Mouse (Mus musculus): ENCODE measurements around the gene Kcnh3. TPM values are rescaled to one million over a fixed set of nuclear protein-coding genes. Genes with fewer than 3 reads are reported as not detected.

Kcnh3 gene
- polyA plus RNA-seq (2012; rRNA removed): 0.38 and 0.42 TPM in 2 replicates

GRCm38 (mm10) chr15:99224208-99224911 lies at the start of gene Kcnh3:
Gene Kcnh3 (plus strand): TSS chr15:99224861.
- no peak within 1 kb of the TSS for H3K27ac ChIP-seq (ENCODE audit: insufficient read depth, low read depth, low read length)
- peaks cover 7% of the 10 kb centered on the region for H3K27me3 ChIP-seq (replicated peaks; ENCODE audit: control insufficient read depth, insufficient read depth, low read length)
- no peaks in the 10 kb centered on the region for H3K36me3 ChIP-seq (ENCODE audit: control insufficient read depth, insufficient read depth, low read length)
- TF ChIP-seq POLR2A (IDR thresholded peaks at IDR 0.05; ENCODE audit: low read depth, low read length) (no peak), CTCF (conservative IDR thresholded peaks at IDR 0.05; ENCODE audit: insufficient read depth, insufficient read length, low read depth, low read length) (no peak)
- H3K4me3 ChIP-seq (ENCODE audit: insufficient read depth, low read depth, low read length): peak within 1 kb of the TSS; percentile 33
- peak; percentile 55 for DNase-seq
- under 1% methylated on average over 65 of the region's 66 CpGs for WGBS
- no peaks in the 10 kb centered on the region for H3K4me1 ChIP-seq (ENCODE audit: control insufficient read depth, insufficient read depth, low read length)

- Histone ChIP-seq H3K4me1 (ENCODE audit: control insufficient read depth, insufficient read depth, low read length) (no peaks in the 10 kb centered on the region), H3K27ac (ENCODE audit: insufficient read depth, low read depth, low read length) (no peak overlapping the region), H3K36me3 (ENCODE audit: control insufficient read depth, insufficient read depth, low read length) (no peaks in the 10 kb centered on the region), H3K27me3 (replicated peaks; ENCODE audit: control insufficient read depth, insufficient read depth, low read length) (no peaks in the 10 kb centered on the region), H3K4me3 (ENCODE audit: insufficient read depth, low read depth, low read length) (no peak overlapping the region)
- DNase-seq: no peak
- WGBS: 100% methylated on average over 1 of the region's 2 CpGs
- TF ChIP-seq POLR2A (IDR thresholded peaks at IDR 0.05; ENCODE audit: low read depth, low read length) (no peak), CTCF (conservative IDR thresholded peaks at IDR 0.05; ENCODE audit: insufficient read depth, insufficient read length, low read depth, low read length) (no peak)
Measured at GRCm38 (mm10) chr15:99179639-99180038, 45.0 kb upstream of the Kcnh3 start.

GRCm38 (mm10) chr15:99184217-99184914 lies 40.3 kb upstream of the Kcnh3 start:
- Histone ChIP-seq H3K36me3 (ENCODE audit: control insufficient read depth, insufficient read depth, low read length) (no peaks in the 10 kb centered on the region), H3K27ac (ENCODE audit: insufficient read depth, low read depth, low read length) (no peak overlapping the region), H3K4me1 (ENCODE audit: control insufficient read depth, insufficient read depth, low read length) (no peaks in the 10 kb centered on the region), H3K27me3 (replicated peaks; ENCODE audit: control insufficient read depth, insufficient read depth, low read length) (no peaks in the 10 kb centered on the region), H3K4me3 (ENCODE audit: insufficient read depth, low read depth, low read length) (no peak overlapping the region)
- TF ChIP-seq CTCF (conservative IDR thresholded peaks at IDR 0.05; ENCODE audit: insufficient read depth, insufficient read length, low read depth, low read length) (no peak), POLR2A (IDR thresholded peaks at IDR 0.05; ENCODE audit: low read depth, low read length) (no peak)
- WGBS: 83% methylated on average over 9 of the region's 9 CpGs
- no peak for DNase-seq

- TF ChIP-seq POLR2A (IDR thresholded peaks at IDR 0.05; ENCODE audit: low read depth, low read length) (no peak), CTCF (conservative IDR thresholded peaks at IDR 0.05; ENCODE audit: insufficient read depth, insufficient read length, low read depth, low read length) (no peak)
- WGBS: 88% methylated on average over 10 of the region's 10 CpGs
- H3K36me3 ChIP-seq (ENCODE audit: control insufficient read depth, insufficient read depth, low read length): no peaks in the 10 kb centered on the region
Measured at GRCm38 (mm10) chr15:99194358-99194757, 30.3 kb upstream of the Kcnh3 start.

GRCm38 (mm10) chr15:99195043-99195442 lies 29.6 kb upstream of the Kcnh3 start:
- Histone ChIP-seq H3K4me3 (ENCODE audit: insufficient read depth, low read depth, low read length) (no peak overlapping the region), H3K4me1 (ENCODE audit: control insufficient read depth, insufficient read depth, low read length) (no peaks in the 10 kb centered on the region), H3K27me3 (replicated peaks; ENCODE audit: control insufficient read depth, insufficient read depth, low read length) (no peaks in the 10 kb centered on the region), H3K36me3 (ENCODE audit: control insufficient read depth, insufficient read depth, low read length) (no peaks in the 10 kb centered on the region), H3K27ac (ENCODE audit: insufficient read depth, low read depth, low read length) (no peak overlapping the region)
- no peak for TF ChIP-seq POLR2A (IDR thresholded peaks at IDR 0.05; ENCODE audit: low read depth, low read length)
- no peak for TF ChIP-seq CTCF (conservative IDR thresholded peaks at IDR 0.05; ENCODE audit: insufficient read depth, insufficient read length, low read depth, low read length)
- DNase-seq: no peak
- 70% methylated on average over 6 of the region's 6 CpGs for WGBS

More at GRCm38 (mm10) chr15:99194358-99194757, 30.3 kb upstream of the Kcnh3 start:
- Histone ChIP-seq H3K27ac (ENCODE audit: insufficient read depth, low read depth, low read length) (no peak overlapping the region), H3K4me3 (ENCODE audit: insufficient read depth, low read depth, low read length) (no peak overlapping the region), H3K27me3 (replicated peaks; ENCODE audit: control insufficient read depth, insufficient read depth, low read length) (no peaks in the 10 kb centered on the region), H3K4me1 (ENCODE audit: control insufficient read depth, insufficient read depth, low read length) (no peaks in the 10 kb centered on the region)
- no peak for DNase-seq

GRCm38 (mm10) chr15:99198761-99199160 lies 25.9 kb upstream of the Kcnh3 start:
- Histone ChIP-seq H3K27me3 (replicated peaks; ENCODE audit: control insufficient read depth, insufficient read depth, low read length) (no peaks in the 10 kb centered on the region), H3K4me3 (ENCODE audit: insufficient read depth, low read depth, low read length) (no peak overlapping the region), H3K4me1 (ENCODE audit: control insufficient read depth, insufficient read depth, low read length) (no peaks in the 10 kb centered on the region), H3K36me3 (ENCODE audit: control insufficient read depth, insufficient read depth, low read length) (no peaks in the 10 kb centered on the region), H3K27ac (ENCODE audit: insufficient read depth, low read depth, low read length) (no peak overlapping the region)
- peak; percentile 36 for DNase-seq
- 0 out of 2 replicates have a peak, but pooled peaks have one; percentile 10 for TF ChIP-seq CTCF (conservative IDR thresholded peaks at IDR 0.05; ENCODE audit: insufficient read depth, insufficient read length, low read depth, low read length)
- no peak for TF ChIP-seq POLR2A (IDR thresholded peaks at IDR 0.05; ENCODE audit: low read depth, low read length)

- no peak for DNase-seq
- H3K4me3 ChIP-seq (ENCODE audit: insufficient read depth, low read depth, low read length): no peak overlapping the region
- H3K27me3 ChIP-seq (replicated peaks; ENCODE audit: control insufficient read depth, insufficient read depth, low read length): no peaks in the 10 kb centered on the region
- H3K4me1 ChIP-seq (ENCODE audit: control insufficient read depth, insufficient read depth, low read length): no peaks in the 10 kb centered on the region
- WGBS: 78% methylated on average over 8 of the region's 8 CpGs
- no peak for TF ChIP-seq POLR2A (IDR thresholded peaks at IDR 0.05; ENCODE audit: low read depth, low read length)
- TF ChIP-seq CTCF (conservative IDR thresholded peaks at IDR 0.05; ENCODE audit: insufficient read depth, insufficient read length, low read depth, low read length): no peak
- H3K27ac ChIP-seq (ENCODE audit: insufficient read depth, low read depth, low read length): no peak overlapping the region
- no peaks in the 10 kb centered on the region; the same call in 1 of the 2 replicates for H3K36me3 ChIP-seq (ENCODE audit: control insufficient read depth, insufficient read depth, low read length)
Measured at GRCm38 (mm10) chr15:99205959-99206358, 18.7 kb upstream of the Kcnh3 start.

Data from kidney, adult 2 months (tissue).